Mouse (Mus musculus) activated CD4-positive, CD25-positive, alpha-beta regulatory T cell, adult 4 months (primary cell): ENCODE results near the gene Bmx. TPM values are rescaled to one million over a fixed set of nuclear protein-coding genes. Genes with fewer than 3 reads are reported as not detected.

Experiments
- ATAC-seq: one replicate; pipeline ENCODE4 v1.8.0; 2017
- polyA plus RNA-seq, 2 experiments: library from polyadenylated mRNA; unstranded; fragments of 100-300 nt; shearing (Covaris generic); gene quantifications; one replicate each; pipeline ENCODE4 v1.2.1; 2017

Bmx gene
- polyA plus RNA-seq: not detected

DNA sequence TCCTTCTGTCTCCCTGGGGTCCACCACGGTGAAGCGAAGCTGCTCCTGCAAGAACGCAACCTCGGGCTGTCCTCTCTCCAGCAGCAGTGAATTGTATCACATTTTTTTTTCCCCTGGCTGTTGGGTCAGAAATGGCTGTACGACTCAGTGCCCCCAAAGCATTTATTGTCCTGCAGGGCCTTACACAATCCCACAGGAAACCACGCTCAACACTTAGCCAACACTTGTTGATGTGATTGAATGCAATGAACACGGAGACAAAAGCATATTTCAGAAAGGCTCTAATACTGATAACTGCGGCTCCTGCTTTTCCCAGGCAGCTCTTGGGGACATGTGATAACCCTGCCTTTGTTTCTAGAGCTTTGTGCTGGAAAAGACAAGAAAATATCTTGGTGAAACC is at the start of gene Bmx:
Gene Bmx, minus strand, starts transcription at position 137 of the 400 bp plus-strand sequence.
- ATAC-seq: no peak

GRCm38 (mm10) chrX:164306250-164306649 is 48.3 kb upstream of the Bmx start:
- ATAC-seq: no peak

- no peak for ATAC-seq
These were observed 33.2 kb upstream of the Bmx start for GRCm38 (mm10) chrX:164291147-164291546.

GRCm38 (mm10) chrX:164287077-164287476 is 29.1 kb upstream of the Bmx start:
- ATAC-seq: no peak

DNA sequence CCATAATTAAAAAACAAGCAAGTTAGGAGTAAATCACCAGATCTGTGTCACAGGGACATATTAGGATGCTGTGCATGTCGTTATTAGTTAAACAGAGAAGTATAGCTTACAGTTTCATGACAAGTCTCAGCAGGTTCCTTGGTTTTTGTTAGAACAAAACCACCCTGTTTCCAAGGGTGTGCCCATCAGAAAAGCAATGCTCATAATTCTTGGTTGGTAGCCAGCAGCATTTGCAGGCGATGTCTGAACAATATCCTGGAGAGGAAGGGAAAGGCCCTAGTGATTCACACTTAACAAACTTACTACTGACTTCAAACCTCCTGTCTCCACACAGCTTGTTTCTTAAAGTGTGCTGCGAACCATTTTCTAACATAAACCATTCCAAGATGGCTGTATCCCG is 25.8 kb upstream of the Bmx start:
- no peak for ATAC-seq

DNA sequence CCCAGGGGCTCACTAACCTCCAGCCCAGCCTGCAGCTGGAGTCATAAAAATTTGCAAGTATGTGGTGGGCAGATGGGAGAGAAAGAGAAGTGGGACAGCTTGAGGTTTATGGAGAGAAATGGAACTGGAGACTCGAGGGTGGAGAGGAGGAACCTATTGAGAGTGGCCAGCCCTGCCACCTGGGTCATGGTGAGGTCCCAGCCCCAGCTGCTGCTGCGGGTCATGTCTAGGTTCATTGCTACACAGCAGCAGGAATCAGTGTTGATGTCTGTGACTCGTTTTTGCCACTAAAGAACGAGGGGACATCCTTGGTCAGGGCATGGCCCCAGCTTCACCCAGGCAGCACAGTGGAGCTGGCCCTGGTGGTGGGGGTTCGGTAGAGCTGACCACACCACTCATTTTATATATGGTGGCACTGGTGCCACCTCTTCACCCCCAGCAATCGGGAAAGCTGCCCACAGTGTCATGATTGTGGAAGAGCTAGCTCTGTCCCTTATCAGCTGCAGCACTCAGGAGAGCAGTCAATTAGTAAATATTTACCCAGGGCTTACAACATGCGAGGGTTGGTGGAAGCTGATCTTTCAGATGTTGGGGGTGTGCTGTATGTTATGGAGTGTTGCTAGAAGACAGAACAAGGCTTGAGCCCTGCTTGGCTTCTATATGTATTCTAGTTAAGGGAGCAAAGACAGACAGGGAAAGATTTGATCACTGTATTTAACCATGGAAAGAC is 23.1 kb upstream of the Bmx start:
- no peak for ATAC-seq

- no peak for ATAC-seq
These were observed 17.5 kb upstream of the Bmx start for GRCm38 (mm10) chrX:164275536-164275935.

DNA sequence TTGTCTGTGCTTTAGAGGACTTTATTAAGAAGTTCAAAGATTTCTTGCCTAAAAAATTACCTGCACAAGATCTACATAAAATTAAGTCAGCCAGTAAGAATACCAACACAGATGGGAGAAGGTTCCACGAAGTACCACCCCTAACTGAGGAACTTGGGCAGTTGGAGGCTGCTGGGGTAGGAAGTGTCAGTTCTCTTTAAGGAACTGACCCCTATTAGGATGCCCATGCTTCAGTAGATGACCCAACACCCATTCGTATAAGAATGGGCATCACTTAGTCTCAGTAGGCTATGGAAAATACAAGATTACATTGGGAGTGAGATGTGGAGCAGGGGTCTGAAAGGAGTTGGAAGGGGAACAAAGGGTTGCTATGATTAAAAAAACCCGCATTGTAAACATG is 12.6 kb upstream of the Bmx start:
- no peak for ATAC-seq

- ATAC-seq: no peak
These were observed 11.3 kb upstream of the Bmx start, which contains the start of gene Pir for GRCm38 (mm10) chrX:164269285-164269761. Pir (plus strand) TSS chrX:164269371.

DNA sequence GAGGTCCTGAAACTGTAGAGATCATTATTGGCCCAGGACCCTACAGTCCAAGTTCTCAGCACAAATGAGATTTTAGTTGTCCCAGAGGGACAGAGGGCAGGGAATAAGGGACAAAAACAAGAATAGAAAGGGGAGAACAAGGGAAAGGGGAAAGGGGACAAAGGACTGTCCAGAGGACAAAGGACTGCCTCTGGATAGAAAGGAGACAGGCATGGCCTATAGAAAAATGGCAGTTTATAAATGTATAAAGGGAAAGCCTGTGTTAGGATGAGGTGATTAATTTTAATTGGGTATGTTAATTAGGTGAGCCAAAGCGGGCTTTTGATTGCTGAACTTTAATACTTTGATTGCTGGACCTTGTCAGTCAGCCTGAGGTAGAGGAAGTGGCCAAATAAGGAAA is 6.9 kb upstream of the Bmx start:
- no peak for ATAC-seq

DNA sequence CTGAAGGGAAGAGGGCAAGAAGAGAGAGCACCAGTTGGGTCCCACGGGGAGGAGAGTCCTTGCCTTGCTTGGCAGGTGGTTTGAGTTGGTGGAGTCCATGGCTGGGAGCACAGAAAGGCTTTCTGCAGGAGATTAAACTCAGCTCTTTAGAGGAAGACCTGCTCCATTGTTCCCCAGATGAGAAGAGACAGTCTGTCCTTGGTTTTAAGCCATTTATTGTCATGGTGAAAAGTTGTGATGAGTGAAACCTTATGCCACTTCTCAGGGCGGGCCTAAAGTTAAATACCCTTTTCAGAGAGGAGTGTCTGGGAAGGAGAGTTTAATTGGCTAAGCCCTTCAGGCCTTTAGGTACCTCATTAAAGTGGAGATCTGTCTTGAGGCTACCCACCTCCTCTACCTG is 4.3 kb upstream of the Bmx start:
- ATAC-seq: no peak

GRCm38 (mm10) chrX:164258662-164259061 is 669 bp upstream of the Bmx start:
- no peak for ATAC-seq

- ATAC-seq: no peak
These were observed 1.5 kb downstream of the Bmx start for GRCm38 (mm10) chrX:164256527-164256926.

DNA sequence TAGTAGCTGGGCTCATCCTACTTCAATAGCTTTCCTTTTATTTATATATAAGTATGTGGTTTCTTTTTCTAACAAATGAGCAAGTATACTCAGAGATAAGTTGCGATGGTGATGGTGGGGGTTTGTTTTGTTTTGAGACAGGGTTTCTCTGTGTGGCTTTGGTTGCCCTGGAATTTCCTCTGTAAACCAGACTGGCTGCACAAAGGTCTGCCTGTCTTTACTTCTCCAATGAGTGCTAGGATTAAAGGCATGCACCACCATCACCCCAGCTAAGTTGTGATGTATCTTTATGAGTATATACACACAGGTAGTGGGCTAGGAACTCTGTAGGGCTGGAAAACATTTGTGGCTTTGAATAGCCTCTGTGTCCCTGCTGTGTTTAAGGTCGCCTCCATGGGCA is 11.3 kb downstream of the Bmx start:
- no peak for ATAC-seq

DNA sequence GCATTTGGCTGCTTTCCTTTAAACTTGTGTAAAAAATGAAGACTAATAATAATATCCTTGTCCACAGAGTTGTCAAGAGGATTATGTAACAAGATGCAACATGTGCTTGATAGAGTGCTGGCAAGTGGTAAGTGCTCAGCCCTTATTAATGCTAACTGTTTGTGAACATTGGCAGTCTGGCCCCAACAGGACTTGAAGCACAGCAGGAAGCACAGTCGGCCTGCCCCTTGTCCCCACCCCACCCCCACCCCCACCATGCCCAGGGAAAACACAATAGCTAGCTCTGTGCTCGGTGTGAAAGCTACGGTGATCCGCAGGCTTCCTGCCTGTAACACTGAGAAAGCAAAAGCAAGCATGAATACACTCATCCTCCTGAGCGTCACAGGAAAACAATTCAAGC is 12.3 kb downstream of the Bmx start:
- ATAC-seq: peak; percentile 32

DNA sequence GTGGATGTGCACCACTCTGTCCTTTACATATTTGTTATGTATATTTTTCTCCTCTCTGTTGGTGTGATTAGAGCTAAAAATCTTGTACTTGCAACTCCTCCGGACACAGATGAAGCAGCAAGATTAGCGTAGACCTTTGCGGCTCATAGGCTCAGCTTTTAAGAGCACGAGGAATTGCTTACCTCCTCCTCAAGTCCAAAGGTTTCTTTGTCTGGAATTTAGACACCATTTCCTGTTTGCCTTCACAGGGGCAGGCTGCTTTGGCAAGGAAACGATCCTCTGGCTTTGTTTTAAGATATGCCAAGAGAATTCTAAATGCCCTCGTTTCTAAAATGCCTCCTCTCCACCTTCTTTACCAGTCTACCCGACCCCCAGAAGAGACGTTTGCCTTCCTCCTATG is 24.6 kb downstream of the Bmx start:
- no peak for ATAC-seq

DNA sequence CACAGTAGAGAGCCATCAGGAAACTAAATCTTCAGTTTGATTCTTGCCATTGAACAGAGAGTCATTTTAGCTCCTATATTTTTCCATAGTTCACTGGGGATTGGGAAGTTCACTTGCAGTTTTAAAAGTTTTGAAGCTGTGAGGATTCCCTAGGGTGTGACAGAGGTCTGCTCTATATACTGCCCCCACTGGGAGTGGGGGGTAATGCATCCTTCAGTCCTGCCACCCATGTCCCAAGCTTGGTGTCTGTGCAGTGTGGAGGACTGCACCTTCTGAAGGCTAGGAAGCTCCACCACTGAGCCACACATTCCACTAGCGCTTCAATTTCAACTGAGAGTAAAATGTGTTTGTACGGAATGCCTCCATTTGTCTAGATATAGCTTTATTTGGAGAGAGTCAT is 36.0 kb downstream of the Bmx start:
- peak; percentile 63 for ATAC-seq

DNA sequence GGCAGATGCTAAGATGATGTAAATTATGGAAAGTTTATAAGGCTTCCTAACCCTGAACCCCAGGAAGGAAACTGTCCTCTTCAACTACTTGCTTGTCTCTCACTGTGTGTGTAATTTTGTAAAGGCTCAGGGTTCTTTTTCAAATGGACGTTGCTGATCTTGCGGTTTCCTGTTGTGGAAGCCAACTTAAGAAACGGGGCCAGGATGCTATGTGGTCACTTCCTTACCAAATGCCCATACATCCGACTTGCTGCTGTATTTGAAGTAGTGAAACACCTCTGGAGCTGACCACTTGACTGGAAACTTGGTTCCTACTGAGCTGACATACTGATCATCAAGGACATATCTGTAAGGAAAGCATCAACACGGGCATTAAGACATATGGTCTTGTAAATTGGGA is 57.4 kb downstream of the Bmx start:
- ATAC-seq: no peak

DNA sequence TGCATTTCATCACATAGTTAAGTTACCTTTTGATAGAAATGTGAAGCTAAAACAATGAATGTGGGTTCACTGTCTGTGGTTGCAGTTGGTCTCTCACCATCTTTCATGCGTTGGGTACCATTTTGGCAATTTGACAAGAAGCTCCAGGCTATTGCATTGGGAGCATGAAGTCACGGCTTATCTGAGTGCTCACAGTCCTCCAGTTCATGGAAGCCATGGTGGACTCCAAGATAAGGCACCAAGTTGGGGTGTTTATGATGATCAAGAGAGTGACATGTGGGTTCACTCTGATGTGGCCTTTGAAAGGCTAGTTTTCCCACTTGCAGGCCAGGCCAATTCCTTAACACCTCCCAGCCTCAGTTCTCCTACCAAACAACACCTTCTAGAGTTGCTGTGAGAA is 60.3 kb downstream of the Bmx start:
- no peak for ATAC-seq

DNA sequence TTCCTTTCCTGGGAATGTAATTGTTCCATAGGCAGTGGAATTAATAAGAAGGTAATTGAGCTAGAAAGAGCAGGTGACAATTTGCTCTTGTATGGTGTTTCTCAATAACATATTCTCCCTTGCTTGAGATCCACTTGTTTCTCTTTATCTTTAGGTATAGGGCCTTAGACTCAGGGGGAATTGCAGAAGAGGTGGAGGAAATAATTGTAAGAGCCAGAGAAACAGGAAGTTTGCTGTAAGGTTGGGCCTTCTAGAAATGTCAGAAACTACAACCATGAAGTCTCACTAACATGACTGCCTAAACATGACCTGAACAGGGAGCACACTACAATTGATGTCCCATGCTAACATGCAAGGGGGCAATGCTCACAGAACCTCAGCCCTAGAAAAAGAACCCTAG is 68.1 kb downstream of the Bmx start:
- ATAC-seq: no peak

DNA sequence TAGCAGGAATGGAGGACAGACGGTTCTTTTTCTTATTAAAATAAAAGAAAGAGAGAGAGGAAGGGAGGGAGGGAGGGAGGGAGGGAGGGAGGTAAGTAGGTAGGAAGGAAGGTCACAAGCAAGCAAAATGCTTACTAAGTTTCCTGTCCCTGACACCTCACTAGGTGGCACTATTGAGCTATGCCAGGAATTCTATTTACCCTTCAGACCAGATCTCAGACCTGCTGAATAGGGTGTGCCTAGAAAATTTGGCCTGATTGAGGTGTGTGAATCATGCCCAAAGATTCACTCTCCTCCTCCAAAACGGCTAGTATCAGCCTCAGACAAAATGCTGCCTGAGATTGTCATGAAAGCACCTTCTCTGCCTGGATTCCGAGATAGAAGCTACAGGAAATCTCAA is 74.1 kb downstream of the Bmx start:
- peak; percentile 54 for ATAC-seq

GRCm38 (mm10) chrX:164179746-164180145 is 78.2 kb downstream of the Bmx start:
- peak; percentile 63 for ATAC-seq

DNA sequence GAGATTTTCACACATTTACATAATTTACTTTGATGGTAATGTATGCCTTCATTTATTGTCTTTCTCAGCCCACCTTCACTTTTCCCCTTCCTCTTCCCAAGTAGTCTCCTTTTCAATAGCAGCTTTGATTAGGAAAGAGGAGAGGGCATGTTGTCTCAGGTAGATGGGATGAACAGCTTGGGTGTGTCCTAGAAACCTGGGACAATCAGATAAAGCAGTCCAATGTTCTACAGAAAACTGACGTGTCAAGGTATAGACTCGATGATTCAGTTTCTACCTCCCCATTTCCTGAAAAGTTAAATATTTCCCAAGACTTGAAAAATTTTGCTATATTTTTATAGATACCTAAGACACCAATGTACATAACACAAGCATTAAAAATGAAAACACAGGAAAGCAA is 79.1 kb downstream of the Bmx start:
- no peak for ATAC-seq

DNA sequence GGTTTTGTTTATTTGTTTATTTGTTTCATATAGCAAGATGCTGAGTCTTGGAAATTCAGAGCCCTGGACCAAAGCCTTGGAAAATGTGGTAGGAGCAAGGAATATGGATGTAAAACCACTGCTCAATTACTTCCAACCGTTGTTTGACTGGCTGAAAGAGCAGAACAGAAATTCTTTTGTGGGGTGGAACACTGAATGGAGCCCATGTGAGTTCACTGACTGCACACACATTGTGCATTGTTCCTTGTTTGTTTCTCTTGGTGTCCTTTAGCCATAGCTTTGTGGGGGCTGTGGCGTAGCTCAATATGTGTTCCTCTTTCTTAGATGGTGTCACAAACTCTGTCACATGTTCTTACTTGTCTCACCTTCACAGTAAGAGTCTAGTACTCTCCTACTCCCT is 82.2 kb downstream of the Bmx start:
- ATAC-seq: no peak

- no peak for ATAC-seq
These were observed 82.7 kb downstream of the Bmx start for GRCm38 (mm10) chrX:164175311-164175710.
